Mouse (Mus musculus) C2C12 (cell line): ENCODE data around the gene Gm11937.

Experiments
- CTCF ChIP-seq: IDR thresholded peaks from one replicate; pipeline ENCODE4 v1.5.1; 2011; ENCODE audit not compliant: control insufficient read depth, insufficient read depth, insufficient read length
- FOSL1 ChIP-seq: IDR thresholded peaks from one replicate; pipeline ENCODE4 v1.8.0; 2011; ENCODE audit warnings: mild to moderate bottlenecking, low read length; ENCODE audit not compliant: poor library complexity, insufficient read depth, severe bottlenecking
- MYOD1 ChIP-seq: IDR thresholded peaks from one replicate; pipeline ENCODE4 v1.6.1; 2011; ENCODE audit warnings: low read depth; ENCODE audit not compliant: control insufficient read depth, insufficient read length
- USF1 ChIP-seq: IDR thresholded peaks from one replicate; pipeline ENCODE4 v1.6.1; 2011; ENCODE audit warnings: low read depth, mild to moderate bottlenecking, control low read depth, moderate library complexity

DNA sequence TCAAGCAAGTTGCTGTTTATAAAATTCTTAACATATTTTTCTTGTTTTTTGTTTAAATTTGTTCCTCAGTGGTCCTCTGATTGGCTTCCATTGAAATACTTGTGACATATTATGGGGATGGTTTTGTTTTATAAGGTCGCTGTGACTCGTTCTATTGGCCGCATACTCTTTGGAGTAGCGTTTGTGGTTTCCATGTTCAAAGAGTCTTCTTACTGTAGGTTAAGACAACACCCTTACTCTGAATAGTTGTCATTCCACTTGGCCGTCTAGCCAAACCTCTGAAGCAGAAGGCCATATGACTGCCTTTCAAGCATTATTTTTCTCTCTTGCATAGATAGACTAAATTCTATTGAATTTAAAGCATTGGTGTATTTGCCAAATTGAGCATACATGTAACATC is 28.9 kb downstream of the Gm11937 start:
- no peak for TF ChIP-seq USF1
- TF ChIP-seq CTCF, result no peak
- TF ChIP-seq FOSL1, result no peak
- no peak for TF ChIP-seq MYOD1
